Mouse (Mus musculus) intestine, embryonic 16.5 days (tissue): Measurements from ENCODE around the gene Atrnl1. TPM values are rescaled to one million over a fixed set of nuclear protein-coding genes. Genes with fewer than 3 reads are reported as not detected.

Experiments
- ATAC-seq: fragments of 200-750 bp; cut with Nextera tagmentation; 2 replicates; pipeline ENCODE4 v1.8.0; 2017; ENCODE audit warnings: moderate TSS enrichment, moderate library complexity
- H3K27ac ChIP-seq: fragments of 300-500 bp; sonication (generic); 2 replicates; pipeline ENCODE4 v1.5.1; 2014; ENCODE audit warnings: mild to moderate bottlenecking, low read length
- H3K27me3 ChIP-seq: fragments of 300-500 bp; sonication (generic); replicated peaks from 2 replicates; pipeline ENCODE4 v1.6.1; 2014; ENCODE audit warnings: low read length, control low read depth, mixed read lengths; ENCODE audit not compliant: control insufficient read depth, insufficient read depth
- H3K36me3 ChIP-seq: fragments of 300-500 bp; sonication (generic); 2 replicates; pipeline ENCODE4 v1.6.1; 2014; ENCODE audit warnings: low read length, control low read depth; ENCODE audit not compliant: control insufficient read depth, insufficient read depth
- H3K4me1 ChIP-seq: fragments of 300-500 bp; sonication (generic); 2 replicates; pipeline ENCODE4 v1.6.1; 2014; ENCODE audit warnings: low read length, control low read depth, mixed read lengths; ENCODE audit not compliant: control insufficient read depth, insufficient read depth
- H3K4me2 ChIP-seq: fragments of 300-500 bp; sonication (generic); 2 replicates; pipeline ENCODE4 v1.6.1; 2014; ENCODE audit warnings: low read depth, low read length, control low read depth
- H3K4me3 ChIP-seq: fragments of 300-500 bp; sonication (generic); 2 replicates; pipeline ENCODE4 v1.5.1; 2014; ENCODE audit warnings: mild to moderate bottlenecking, low read length
- H3K9ac ChIP-seq: fragments of 300-500 bp; sonication (generic); 2 replicates; pipeline ENCODE4 v1.6.1; 2014; ENCODE audit warnings: low read depth, low read length
- H3K9me3 ChIP-seq: fragments of 300-500 bp; sonication (generic); 2 replicates; pipeline ENCODE4 v1.6.1; 2016; ENCODE audit warnings: low read length, control low read depth; ENCODE audit not compliant: control insufficient read depth
- WGBS: fragments of 180-500 bp; shearing (Covaris S2); extraction: QIAGEN DNeasy Blood & Tissue Kit; methylation state at CpG from one replicate; pipeline ENCODE4 v1.1.7; 2014; 5-methylcytosine and 5-hydroxymethylcytosine counted together
- polyA plus RNA-seq: library from polyadenylated mRNA; unstranded; fragments of >200 nt; fragmentation: Nextera tagmentation; extraction: Ambion mirVana; gene quantifications from 2 replicates; pipeline ENCODE4 v1.2.1, GENCODE M21; 2015

Atrnl1 gene
- polyA plus RNA-seq, 1 experiment from 2014 or later, result 2.8 TPM

DNA sequence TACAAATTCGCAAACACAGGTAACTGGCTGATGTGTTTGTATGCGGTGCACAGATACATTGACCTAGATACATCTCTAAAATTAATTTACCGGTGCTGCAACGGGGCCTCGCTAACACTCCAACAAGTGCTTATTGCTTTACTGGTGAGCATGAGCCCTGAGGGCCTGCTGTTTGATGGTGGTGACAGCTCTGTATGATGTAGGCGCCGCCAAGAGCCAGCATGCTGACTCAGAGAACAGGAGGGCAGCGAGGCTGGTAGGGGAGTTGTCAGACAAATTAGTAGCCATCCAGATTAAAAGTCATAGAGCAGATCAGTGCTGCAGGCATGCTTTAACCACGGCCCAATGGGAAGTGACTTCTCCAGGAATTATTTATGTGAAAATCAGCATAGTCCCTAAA is 534.7 kb downstream of the Atrnl1 start:
- H3K4me1 ChIP-seq, result no peaks in the 10 kb centered on the region
- H3K27me3 ChIP-seq, result no peaks in the 10 kb centered on the region
- H3K4me2 ChIP-seq, result no peak overlapping the region
- no peak overlapping the region for H3K4me3 ChIP-seq
- H3K9me3 ChIP-seq, result no peaks in the 10 kb centered on the region
- H3K36me3 ChIP-seq, result no peaks in the 10 kb centered on the region
- no peak overlapping the region for H3K9ac ChIP-seq
- WGBS, result 78% methylated on average over 9 of the region's 9 CpGs
- H3K27ac ChIP-seq, result no peak overlapping the region
- ATAC-seq, result no peak

DNA sequence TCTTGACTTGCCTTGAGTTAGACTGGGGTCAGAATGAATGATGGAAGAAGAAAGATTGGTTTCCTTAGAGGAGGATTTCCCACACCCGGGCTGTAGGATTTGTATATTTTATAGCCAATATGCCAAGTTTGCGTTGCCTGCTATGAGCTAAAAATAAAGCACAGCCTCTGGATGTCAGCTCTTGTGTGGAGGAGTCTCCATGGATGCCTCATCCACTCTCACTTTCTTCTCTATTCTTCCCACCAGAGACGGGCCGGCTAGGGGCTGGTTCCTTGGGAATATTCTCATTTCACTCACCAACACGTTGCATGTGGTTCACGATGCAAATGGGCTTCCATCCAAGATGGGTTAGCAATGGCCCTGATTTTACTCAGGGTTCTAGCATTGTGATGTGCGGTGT is 540.4 kb downstream of the Atrnl1 start:
- no peak overlapping the region for H3K27ac ChIP-seq
- H3K4me1 ChIP-seq, result no peaks in the 10 kb centered on the region
- H3K36me3 ChIP-seq, result no peaks in the 10 kb centered on the region
- no peak overlapping the region for H3K4me3 ChIP-seq
- no peaks in the 10 kb centered on the region for H3K27me3 ChIP-seq
- WGBS, result 77% methylated on average over 7 of the region's 7 CpGs
- no peak for ATAC-seq
- H3K9ac ChIP-seq, result no peak overlapping the region
- H3K9me3 ChIP-seq, result no peaks in the 10 kb centered on the region
- no peak overlapping the region for H3K4me2 ChIP-seq

DNA sequence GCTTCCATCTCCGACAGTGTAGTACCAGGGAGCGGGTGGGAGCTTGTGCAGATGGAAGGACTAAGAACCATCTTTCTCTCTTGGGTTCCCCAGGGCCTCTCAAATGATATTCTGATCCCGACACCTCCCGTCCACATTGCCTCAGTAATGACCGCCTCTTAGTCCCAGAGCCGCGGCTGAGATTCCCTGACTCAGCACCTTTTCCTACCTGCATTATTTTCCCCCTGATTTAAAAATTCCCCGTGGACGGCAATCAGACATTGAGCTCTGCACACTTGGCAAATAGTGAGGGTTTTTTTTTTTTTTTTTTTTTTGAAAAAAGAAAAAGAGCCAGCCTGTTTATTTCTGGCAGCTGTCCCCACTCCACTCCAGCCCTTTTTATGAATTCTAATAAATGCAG is 550.7 kb downstream of the Atrnl1 start:
- H3K36me3 ChIP-seq, result no peaks in the 10 kb centered on the region
- ATAC-seq, result no peak
- no peaks in the 10 kb centered on the region for H3K9me3 ChIP-seq
- H3K4me1 ChIP-seq, result peaks cover 4% of the 10 kb centered on the region
- no peaks in the 10 kb centered on the region for H3K27me3 ChIP-seq
- no peak overlapping the region for H3K9ac ChIP-seq
- 77% methylated on average over 9 of the region's 9 CpGs for WGBS
- no peak overlapping the region for H3K4me2 ChIP-seq
- no peak overlapping the region for H3K27ac ChIP-seq
- H3K4me3 ChIP-seq, result no peak overlapping the region

DNA sequence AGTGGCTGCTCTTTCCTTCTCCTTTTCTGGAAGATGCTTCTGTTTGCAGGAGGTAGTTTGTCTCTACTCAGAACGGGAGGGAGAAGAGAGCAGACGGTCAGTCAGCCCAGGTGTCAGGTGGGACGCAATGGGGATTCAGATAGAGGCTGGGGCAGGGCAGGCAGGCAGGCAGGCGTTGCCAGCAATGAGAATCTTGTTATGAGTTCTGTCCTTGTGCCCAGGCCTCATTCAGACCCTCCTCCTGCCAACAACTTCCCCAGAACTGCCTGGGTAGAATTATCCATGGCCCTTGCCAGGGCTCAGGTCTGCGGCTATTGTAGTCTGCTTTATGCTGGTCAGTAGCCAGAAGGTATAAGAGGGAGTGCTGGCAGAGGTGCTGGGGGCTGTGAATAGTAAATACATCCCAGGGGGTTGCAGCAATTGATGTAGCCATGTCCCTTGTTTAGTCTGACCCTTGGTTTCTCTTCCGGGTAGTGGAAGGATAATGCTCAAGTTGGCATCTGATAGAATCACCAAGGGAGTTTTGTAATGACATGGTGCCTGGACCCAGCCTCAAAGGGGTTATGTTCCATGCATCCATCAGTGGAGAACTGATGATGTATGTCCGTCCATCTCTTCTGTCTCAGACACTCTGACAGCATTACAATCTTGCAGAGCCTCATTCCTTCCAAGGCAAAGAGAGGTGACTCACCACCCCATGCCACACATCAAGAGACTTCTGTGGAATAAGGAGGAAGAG is 554.2 kb downstream of the Atrnl1 start:
- H3K27ac ChIP-seq, result no peak overlapping the region
- no peak for ATAC-seq
- 74% methylated on average over 7 of the region's 7 CpGs for WGBS
- H3K4me1 ChIP-seq, result peaks cover 4% of the 10 kb centered on the region
- H3K9me3 ChIP-seq, result no peaks in the 10 kb centered on the region
- H3K4me3 ChIP-seq, result no peak overlapping the region
- H3K36me3 ChIP-seq, result no peaks in the 10 kb centered on the region
- no peak overlapping the region for H3K4me2 ChIP-seq
- no peaks in the 10 kb centered on the region for H3K27me3 ChIP-seq
- no peak overlapping the region for H3K9ac ChIP-seq

DNA sequence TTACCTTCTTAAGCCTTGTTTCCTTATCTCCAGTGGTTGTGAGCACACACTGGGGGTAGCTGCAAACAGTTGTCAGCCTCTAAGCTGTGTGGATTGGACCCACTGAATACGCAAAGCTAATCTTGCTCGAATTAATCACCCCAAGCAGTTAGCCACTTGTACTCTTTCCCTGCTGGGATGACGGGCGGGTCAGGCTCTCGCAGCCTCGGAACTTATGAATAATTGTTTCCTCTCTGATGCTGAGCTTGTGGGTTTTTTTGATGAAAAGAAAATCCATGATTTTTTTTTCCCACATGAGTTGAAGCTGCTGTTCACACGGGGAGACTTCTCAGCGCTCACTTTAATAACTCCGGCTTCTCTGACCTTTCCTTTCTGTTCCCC is 554.8 kb downstream of the Atrnl1 start:
- H3K4me3 ChIP-seq, result no peak overlapping the region
- 25% methylated on average over 9 of the region's 9 CpGs for WGBS
- H3K9ac ChIP-seq, result no peak overlapping the region
- H3K4me1 ChIP-seq, result peaks cover 4% of the 10 kb centered on the region
- ATAC-seq, result no peak
- H3K9me3 ChIP-seq, result no peaks in the 10 kb centered on the region
- no peaks in the 10 kb centered on the region for H3K36me3 ChIP-seq
- H3K27me3 ChIP-seq, result no peaks in the 10 kb centered on the region
- H3K4me2 ChIP-seq, result no peak overlapping the region
- no peak overlapping the region for H3K27ac ChIP-seq

DNA sequence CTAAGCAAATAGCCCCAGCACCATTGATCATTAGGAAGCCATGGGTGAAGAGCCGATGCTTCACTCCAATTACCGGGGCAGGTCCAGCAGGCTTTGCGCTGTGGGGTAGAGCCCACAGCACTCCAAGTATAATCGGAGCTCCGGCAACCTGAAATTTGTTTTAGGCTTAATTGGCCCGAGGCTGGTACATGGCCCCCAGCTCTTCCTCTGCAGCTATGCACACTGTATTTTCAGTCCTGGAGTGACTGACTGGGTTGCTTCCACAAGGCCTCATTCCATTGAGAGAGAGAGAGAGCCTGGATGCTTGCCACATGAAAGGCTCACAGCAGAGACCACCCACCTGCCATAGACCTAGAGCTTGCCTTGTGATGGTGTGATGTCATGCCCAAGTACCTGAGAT is 555.3 kb downstream of the Atrnl1 start:
- 50% methylated on average over 6 of the region's 6 CpGs for WGBS
- H3K36me3 ChIP-seq, result no peaks in the 10 kb centered on the region
- H3K27me3 ChIP-seq, result no peaks in the 10 kb centered on the region
- H3K9me3 ChIP-seq, result no peaks in the 10 kb centered on the region
- H3K9ac ChIP-seq, result no peak overlapping the region
- H3K4me1 ChIP-seq, result peaks cover 4% of the 10 kb centered on the region
- H3K27ac ChIP-seq, result no peak overlapping the region
- H3K4me2 ChIP-seq, result no peak overlapping the region
- ATAC-seq, result no peak
- no peak overlapping the region for H3K4me3 ChIP-seq

DNA sequence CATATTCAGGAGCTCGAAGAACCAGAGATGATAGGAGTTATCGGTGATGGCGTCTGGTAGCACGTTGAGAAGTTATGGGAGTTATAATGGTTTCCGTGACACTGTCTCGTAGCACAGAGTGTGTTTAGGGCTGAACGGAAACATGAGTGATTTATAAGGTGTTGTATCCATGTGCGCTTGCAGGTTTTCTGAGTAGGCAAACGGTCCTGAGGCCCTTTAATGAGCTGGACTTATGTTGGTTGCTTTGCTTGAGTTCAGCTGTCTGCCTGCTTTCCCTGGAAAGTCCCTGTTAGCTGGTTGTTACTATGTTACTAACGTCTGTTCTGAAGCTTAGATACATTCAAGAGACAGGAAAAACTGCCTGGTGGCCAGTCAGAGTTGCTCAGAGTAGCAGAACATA is 567.6 kb downstream of the Atrnl1 start:
- no peak overlapping the region for H3K4me3 ChIP-seq
- no peaks in the 10 kb centered on the region for H3K27me3 ChIP-seq
- 66% methylated on average over 10 of the region's 10 CpGs for WGBS
- H3K9ac ChIP-seq, result no peak overlapping the region
- H3K27ac ChIP-seq, result no peak overlapping the region
- no peaks in the 10 kb centered on the region for H3K4me1 ChIP-seq
- no peaks in the 10 kb centered on the region for H3K36me3 ChIP-seq
- no peak for ATAC-seq
- H3K9me3 ChIP-seq, result no peaks in the 10 kb centered on the region
- H3K4me2 ChIP-seq, result no peak overlapping the region

DNA sequence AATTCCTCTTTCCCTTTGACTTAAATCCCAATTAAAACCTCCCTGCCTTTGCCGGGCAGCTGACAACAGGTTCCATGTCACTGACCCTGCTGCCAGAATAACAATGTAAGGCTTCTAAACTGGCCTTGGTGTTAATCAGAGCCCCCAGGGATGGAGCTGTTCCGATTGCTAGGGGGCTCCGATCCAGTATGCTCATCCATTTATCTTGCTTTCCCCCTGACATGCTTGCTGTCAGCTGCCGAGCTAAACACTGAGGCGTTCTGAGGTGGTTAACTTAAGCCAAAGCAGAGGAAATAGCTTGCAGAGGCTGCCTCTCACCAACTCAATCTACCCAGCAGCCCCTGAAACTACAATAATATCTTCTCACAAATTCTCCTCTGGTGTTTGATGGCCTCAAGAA is 569.9 kb downstream of the Atrnl1 start:
- Histone ChIP-seq H3K9me3 (no peaks in the 10 kb centered on the region), H3K4me1 (no peaks in the 10 kb centered on the region), H3K27me3 (no peaks in the 10 kb centered on the region), H3K4me3 (no peak overlapping the region), H3K4me2 (no peak overlapping the region), H3K27ac (no peak overlapping the region), H3K36me3 (no peaks in the 10 kb centered on the region), H3K9ac (no peak overlapping the region)
- 23% methylated on average over 5 of the region's 5 CpGs for WGBS
- no peak for ATAC-seq
